Comparison of ENCODE assay signal across 8 mouse cellular contexts in the genomic region with DNA sequence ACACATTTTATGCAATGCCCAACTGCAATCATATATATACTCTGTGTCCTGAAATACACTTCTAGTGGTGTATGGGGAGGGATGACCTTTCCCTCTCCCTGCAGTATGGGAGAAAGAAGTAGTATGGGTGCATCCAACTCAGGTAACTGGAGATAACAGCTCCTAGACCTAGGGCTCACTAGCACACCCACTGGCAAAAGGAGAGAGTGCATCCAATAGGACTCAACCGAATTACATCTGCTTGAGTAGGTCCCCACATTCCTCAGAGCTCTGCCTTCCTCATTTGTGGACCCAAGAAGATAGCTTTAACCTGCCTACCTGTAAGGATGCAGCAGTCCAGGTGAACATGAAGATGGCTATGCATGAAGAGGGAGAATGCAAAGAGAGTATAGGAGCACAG.
A peak's percentile ranks its signal among the peaks of the same experiment; 100 is the strongest.
DNase-seq lines count a peak whose midpoint lies in the region; ATAC-seq and TF ChIP-seq lines count a peak whose summit lies in the region.

No protein-coding gene starts in this region.

- peaks cover 4% of the 10 kb centered on the region; the same call in 1 of the 2 replicates for H3K4me1 ChIP-seq in forebrain, embryonic 14.5 days (ENCODE audit: control insufficient read depth, insufficient read depth, low read length)
- no peaks in the 10 kb centered on the region for H3K4me1 ChIP-seq in forebrain, embryonic 12.5 days
- H3K4me1 ChIP-seq in liver, embryonic 14.5 days (replicated peaks; ENCODE audit: control insufficient read depth in 2 of 2, insufficient read depth in 2 of 2, low read length in 1 of 2) = no peaks in the 10 kb centered on the region
- H3K4me1 ChIP-seq in liver, embryonic 11.5 days (replicated peaks; ENCODE audit: control insufficient read depth, insufficient read depth, low read length) = no peaks in the 10 kb centered on the region
- no peaks in the 10 kb centered on the region for H3K4me1 ChIP-seq in cerebellum, adult 2 months (ENCODE audit: control insufficient read depth, insufficient read depth, low read length)
- H3K4me1 ChIP-seq in midbrain, embryonic 13.5 days (replicated peaks) = no peaks in the 10 kb centered on the region

- peak; percentile 38 for DNase-seq in forebrain, embryonic 14.5 days (ENCODE audit: low spot score)
- DNase-seq in liver, embryonic 14.5 days (ENCODE audit: low read depth in 3 of 3, low spot score in 3 of 3) = no peak
- DNase-seq in liver, embryonic 11.5 days (ENCODE audit: low spot score) = no peak
- DNase-seq in cerebellum, adult 2 months = peak in 1 of 2 experiments; percentile 30
- no peak for DNase-seq in urinary bladder, adult 18-20 months (ENCODE audit: low spot score in 2 of 2)

- TF ChIP-seq POLR2A in cerebellum, adult 2 months (IDR thresholded peaks at IDR 0.05; ENCODE audit: borderline replicate concordance, insufficient read depth, low read length) = no peak

- WGBS in forebrain, embryonic 14.5 days = 29% methylated on average over 1 of the region's 1 CpGs
- 15% methylated on average over 1 of the region's 1 CpGs for WGBS in forebrain, embryonic 12.5 days
- WGBS in liver, embryonic 14.5 days (ENCODE audit: insufficient replicate concordance) = 41% methylated on average over 1 of the region's 1 CpGs
- 41% methylated on average over 1 of the region's 1 CpGs for WGBS in liver, embryonic 11.5 days
- WGBS in cerebellum, adult 2 months = 59% methylated on average over 1 of the region's 1 CpGs
- WGBS in midbrain, embryonic 13.5 days = 45% methylated on average over 1 of the region's 1 CpGs

- H3K9me3 ChIP-seq in forebrain, embryonic 14.5 days (replicated peaks; ENCODE audit: control insufficient read depth, low read length) = no peaks in the 10 kb centered on the region
- no peaks in the 10 kb centered on the region for H3K9me3 ChIP-seq in forebrain, embryonic 12.5 days
- H3K9me3 ChIP-seq in liver, embryonic 14.5 days (ENCODE audit: control insufficient read depth, low read length) = no peaks in the 10 kb centered on the region
- H3K9me3 ChIP-seq in liver, embryonic 11.5 days (ENCODE audit: control insufficient read depth, low read length) = no peaks in the 10 kb centered on the region
- no peaks in the 10 kb centered on the region for H3K9me3 ChIP-seq in midbrain, embryonic 13.5 days

- no peaks in the 10 kb centered on the region for H3K36me3 ChIP-seq in forebrain, embryonic 14.5 days (ENCODE audit: control insufficient read depth, insufficient read depth, low read length)
- H3K36me3 ChIP-seq in forebrain, embryonic 12.5 days (replicated peaks) = no peaks in the 10 kb centered on the region
- H3K36me3 ChIP-seq in liver, embryonic 14.5 days (replicated peaks; ENCODE audit: control insufficient read depth, insufficient read depth, low read depth) = no peaks in the 10 kb centered on the region
- no peaks in the 10 kb centered on the region for H3K36me3 ChIP-seq in liver, embryonic 11.5 days (ENCODE audit: control insufficient read depth, insufficient read depth, low read length)
- no peaks in the 10 kb centered on the region for H3K36me3 ChIP-seq in midbrain, embryonic 13.5 days

- TF ChIP-seq CTCF in liver, embryonic 14.5 days (IDR thresholded peaks at IDR 0.05; ENCODE audit: low read depth) = peak; percentile 26; the same call in 1 of the 2 replicates
- peak; percentile 45; the same call in 1 of the 2 replicates for TF ChIP-seq CTCF in cerebellum, adult 2 months (IDR thresholded peaks at IDR 0.05; ENCODE audit: borderline replicate concordance, insufficient read depth, low read depth, low read length)

- no peak for ATAC-seq in forebrain, embryonic 14.5 days
- no peak for ATAC-seq in forebrain, embryonic 12.5 days (ENCODE audit: low FRiP score)
- ATAC-seq in liver, embryonic 14.5 days (ENCODE audit: insufficient read depth) = no peak
- ATAC-seq in liver, embryonic 11.5 days (replicated peaks; ENCODE audit: low FRiP score) = no peak
- peak; percentile 54; the same call in 1 of the 2 replicates for ATAC-seq in megakaryocyte, adult 5-6 weeks (ENCODE audit: poor library complexity, severe bottlenecking)
- ATAC-seq in midbrain, embryonic 13.5 days = no peak

- no peaks in the 10 kb centered on the region; the same call in 1 of the 2 replicates for H3K27me3 ChIP-seq in forebrain, embryonic 14.5 days (replicated peaks; ENCODE audit: control insufficient read depth, insufficient read depth, low read length)
- peaks cover 5% of the 10 kb centered on the region; the same call in 1 of the 2 replicates for H3K27me3 ChIP-seq in forebrain, embryonic 12.5 days
- no peaks in the 10 kb centered on the region for H3K27me3 ChIP-seq in liver, embryonic 14.5 days (ENCODE audit: control insufficient read depth, insufficient read depth, low read length)
- H3K27me3 ChIP-seq in liver, embryonic 11.5 days (replicated peaks; ENCODE audit: control insufficient read depth, insufficient read depth, low read length) = no peaks in the 10 kb centered on the region
- H3K27me3 ChIP-seq in cerebellum, adult 2 months (ENCODE audit: control insufficient read depth, insufficient read depth, low read length) = no peaks in the 10 kb centered on the region
- no peaks in the 10 kb centered on the region for H3K27me3 ChIP-seq in midbrain, embryonic 13.5 days

- TF ChIP-seq EP300 in liver, embryonic 14.5 days (IDR thresholded peaks at IDR 0.05; ENCODE audit: low read depth) = no peak

- H3K27ac ChIP-seq in forebrain, embryonic 14.5 days (ENCODE audit: low read depth, low read length) = no peak overlapping the region
- no peak overlapping the region for H3K27ac ChIP-seq in forebrain, embryonic 12.5 days
- H3K27ac ChIP-seq in liver, embryonic 14.5 days = no peak overlapping the region
- no peak overlapping the region for H3K27ac ChIP-seq in liver, embryonic 11.5 days (ENCODE audit: low read depth, low read length)
- H3K27ac ChIP-seq in cerebellum, adult 2 months (ENCODE audit: insufficient read depth, low read length) = no peak overlapping the region
- H3K27ac ChIP-seq in midbrain, embryonic 13.5 days = no peak overlapping the region

- no peak overlapping the region for H3K9ac ChIP-seq in forebrain, embryonic 14.5 days (ENCODE audit: low read length)
- no peak overlapping the region for H3K9ac ChIP-seq in forebrain, embryonic 12.5 days
- no peak overlapping the region for H3K9ac ChIP-seq in liver, embryonic 14.5 days (replicated peaks)
- no peak overlapping the region for H3K9ac ChIP-seq in liver, embryonic 11.5 days (ENCODE audit: low read depth, low read length)
- H3K9ac ChIP-seq in midbrain, embryonic 13.5 days (replicated peaks) = no peak overlapping the region

- H3K4me2 ChIP-seq in forebrain, embryonic 14.5 days (ENCODE audit: low read length) = no peak overlapping the region
- H3K4me2 ChIP-seq in forebrain, embryonic 12.5 days = no peak overlapping the region
- H3K4me2 ChIP-seq in liver, embryonic 14.5 days (ENCODE audit: low read depth) = no peak overlapping the region
- H3K4me2 ChIP-seq in liver, embryonic 11.5 days = no peak overlapping the region
- H3K4me2 ChIP-seq in midbrain, embryonic 13.5 days (replicated peaks) = no peak overlapping the region

- H3K4me3 ChIP-seq in forebrain, embryonic 14.5 days (ENCODE audit: low read depth, low read length) = no peak overlapping the region
- no peak overlapping the region for H3K4me3 ChIP-seq in forebrain, embryonic 12.5 days (replicated peaks)
- H3K4me3 ChIP-seq in liver, embryonic 14.5 days (ENCODE audit: insufficient read depth in 1 of 2, low read depth in 2 of 2, low read length in 2 of 2) = no peak overlapping the region
- H3K4me3 ChIP-seq in liver, embryonic 11.5 days (ENCODE audit: low read depth, low read length) = no peak overlapping the region
- H3K4me3 ChIP-seq in cerebellum, adult 2 months (replicated peaks; ENCODE audit: insufficient read depth, low read depth, low read length) = no peak overlapping the region
- no peak overlapping the region for H3K4me3 ChIP-seq in midbrain, embryonic 13.5 days (replicated peaks)
